In genomic region chr3:51648037-51648664, GRCm38 (mm10) we compare ENCODE assay signal across 8 mouse cellular contexts. TPM values are rescaled to one million over a fixed set of nuclear protein-coding genes. Genes with fewer than 3 reads are reported as not detected.
DNase-seq lines count a peak whose midpoint lies in the region; ATAC-seq and TF ChIP-seq lines count a peak whose summit lies in the region.

No protein-coding gene starts in this region.

- H3K9me3 ChIP-seq in heart, embryonic 12.5 days (replicated peaks) = peaks cover 12% of the 10 kb centered on the region
- 0 out of 2 replicates have a peak, but pooled peaks cover 3% of the 10 kb centered on the region for H3K9me3 ChIP-seq in kidney, embryonic 16.5 days (ENCODE audit: low read length)

- peak; percentile 63; the same call in 1 of the 2 replicates for ATAC-seq in erythroid progenitor cell, adult 5-6 weeks (replicated peaks; ENCODE audit: low FRiP score, poor library complexity, severe bottlenecking)
- ATAC-seq in heart, embryonic 12.5 days (ENCODE audit: insufficient number of reproducible peaks, low FRiP score) = no peak
- no peak for ATAC-seq in kidney, embryonic 16.5 days (ENCODE audit: low FRiP score, low TSS enrichment)
- peak; percentile 76 for ATAC-seq in monocyte, adult 5-6 weeks (replicated peaks; ENCODE audit: insufficient number of reproducible peaks, low FRiP score, low TSS enrichment, poor library complexity, severe bottlenecking)

- no peaks in the 10 kb centered on the region for H3K27me3 ChIP-seq in heart, embryonic 12.5 days (replicated peaks)
- no peaks in the 10 kb centered on the region for H3K27me3 ChIP-seq in kidney, embryonic 16.5 days (ENCODE audit: insufficient read depth, low read length)

- peak; percentile 97 for TF ChIP-seq CTCF in brain, embryonic 14.5 days (IDR thresholded peaks at IDR 0.05; ENCODE audit: borderline replicate concordance, extremely low read depth, insufficient read depth, insufficient read length)

- H3K4me3 ChIP-seq in heart, embryonic 12.5 days = peak overlapping the region; percentile 28
- H3K4me3 ChIP-seq in kidney, embryonic 16.5 days (ENCODE audit: low read length) = peak overlapping the region; percentile 23; the same call in 1 of the 2 replicates

- no peak for TF ChIP-seq POLR2A in brain, embryonic 14.5 days (IDR thresholded peaks at IDR 0.05; ENCODE audit: borderline replicate concordance, extremely low read depth, insufficient read depth, insufficient read length, poor library complexity, severe bottlenecking)

- DNase-seq in CD4-positive, CD25-positive, alpha-beta regulatory T cell, adult 2 months (ENCODE audit: low read depth, low spot score) = peak; percentile 88
- peak; percentile 91 for DNase-seq in brain, embryonic 14.5 days (ENCODE audit: low read depth)
- peak; percentile 73 for DNase-seq in liver
- DNase-seq in spleen, postnatal 36 days (ENCODE audit: low spot score in 2 of 2) = peak; percentile 52 to 60

- H3K4me1 ChIP-seq in heart, embryonic 12.5 days (replicated peaks) = peaks cover 52% of the 10 kb centered on the region
- H3K4me1 ChIP-seq in kidney, embryonic 16.5 days (ENCODE audit: insufficient read depth, low read length) = peaks cover 30% of the 10 kb centered on the region

- no peak overlapping the region for H3K9ac ChIP-seq in heart, embryonic 12.5 days
- no peak overlapping the region for H3K9ac ChIP-seq in kidney, embryonic 16.5 days (replicated peaks; ENCODE audit: low read length)

- no peaks in the 10 kb centered on the region for H3K36me3 ChIP-seq in heart, embryonic 12.5 days
- H3K36me3 ChIP-seq in kidney, embryonic 16.5 days (ENCODE audit: insufficient read depth, low read length) = no peaks in the 10 kb centered on the region

- 25% methylated on average over 15 of the region's 15 CpGs for WGBS in heart, embryonic 12.5 days
- 40% methylated on average over 15 of the region's 15 CpGs for WGBS in kidney, embryonic 16.5 days

- peak overlapping the region; percentile 61 for H3K4me2 ChIP-seq in heart, embryonic 12.5 days
- 0 out of 2 replicates have a peak overlapping the region, but pooled peaks have one; percentile 20 for H3K4me2 ChIP-seq in kidney, embryonic 16.5 days (replicated peaks; ENCODE audit: low read depth, low read length)

- H3K27ac ChIP-seq in heart, embryonic 12.5 days (ENCODE audit: poor library complexity, severe bottlenecking) = no peak overlapping the region
- no peak overlapping the region for H3K27ac ChIP-seq in kidney, embryonic 16.5 days (ENCODE audit: low read length)

RNA-seq across cellular contexts. Expression of gene Mgst2, which starts 12.0 kb away (rescaled TPM):
- polyA plus RNA-seq in brain, embryonic 14.5 days (2012; rRNA removed) = 0.19 TPM in 1 of 2 replicates, not detected in the other
- 19.3 and 31.0 TPM in 2 replicates for total RNA-seq in erythroid progenitor cell, adult 5-6 weeks (2015; ENCODE audit: low replicate concordance)
- total RNA-seq in erythroid progenitor cell, adult 5-6 weeks (2017; ENCODE audit: low replicate concordance) = 14.5 and 33.0 TPM in 2 replicates
- polyA plus RNA-seq in heart, embryonic 12.5 days (2016; fragmentation: Nextera tagmentation; extraction: Ambion mirVana) = 1.2 and 2.5 TPM in 2 replicates
- polyA plus RNA-seq in kidney, embryonic 16.5 days (2015; fragmentation: Nextera tagmentation; extraction: Ambion mirVana) = 1.1 and 1.6 TPM in 2 replicates
- 6.7 to 12.9 TPM (median 12.1 TPM) in 3 replicates for total RNA-seq in monocyte, adult 5-6 weeks (2017)

Comparison
In these comparisons a context has a peak if more than half of its experiments do, and no peak if none do; other contexts are left out.
1. ATAC-seq: peak in erythroid progenitor cell, adult 5-6 weeks (single experiment) and monocyte, adult 5-6 weeks (single experiment); none in heart, embryonic 12.5 days (single experiment) and kidney, embryonic 16.5 days (single experiment).
2. Peak in every context shown above with its lines, with median percentiles within 50 percentile points of each other: DNase-seq.